Mouse (Mus musculus) spleen, adult 10 weeks (tissue): ENCODE measurements around the gene Elof1. TPM values are rescaled to one million over a fixed set of nuclear protein-coding genes. Genes with fewer than 3 reads are reported as not detected.

ENCODE experiments used
- polyA plus RNA-seq: library from polyadenylated mRNA; stranded (reverse); fragments of 350-450 nt; fragmentation: Illumina TruSeq; extraction: RNeasy Lipid Tissue Mini Kit (QIAGEN cat#74804); gene quantifications from one replicate; pipeline ENCODE4 v1.2.3, GENCODE M21; 2015; ENCODE audit warnings: low replicate concordance; ENCODE audit not compliant: insufficient read depth

Gene Elof1
- 40.6 TPM for polyA plus RNA-seq

DNA sequence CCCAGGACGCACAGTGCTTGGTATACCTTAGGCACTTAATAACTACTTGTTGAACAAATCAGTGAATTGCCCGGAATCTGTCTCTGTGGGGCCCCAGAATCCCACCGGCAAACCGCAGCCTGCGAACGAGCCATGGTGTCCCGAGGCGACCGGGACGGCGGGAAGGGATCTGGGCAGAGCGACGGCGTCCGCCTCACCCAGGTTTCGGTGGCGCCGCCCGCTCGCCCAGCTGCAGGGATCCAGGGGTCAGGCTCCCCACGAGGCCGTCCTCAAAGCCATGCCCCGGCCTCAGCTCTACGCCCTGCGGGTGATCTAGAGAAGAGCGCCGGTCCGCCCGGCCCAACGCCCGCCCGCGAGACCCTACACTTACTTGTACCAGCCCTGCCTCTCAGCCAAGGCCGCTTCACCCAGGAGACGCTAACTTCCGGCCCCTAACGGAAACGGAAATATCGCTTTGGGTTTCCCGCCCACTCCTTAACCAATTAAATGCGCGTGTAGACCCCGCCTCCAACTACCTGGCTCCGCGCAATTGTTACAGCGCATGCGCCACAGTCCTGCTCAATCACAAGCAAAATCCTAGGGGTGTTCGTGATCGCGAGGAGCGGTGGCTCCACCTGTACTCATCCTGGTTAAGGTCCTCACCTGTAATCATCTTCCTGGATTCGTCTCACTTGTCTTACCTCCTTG lies at the start of gene Elof1:
Elof1 (minus strand) TSS at position 433 of the 687 bp plus-strand sequence.

DNA sequence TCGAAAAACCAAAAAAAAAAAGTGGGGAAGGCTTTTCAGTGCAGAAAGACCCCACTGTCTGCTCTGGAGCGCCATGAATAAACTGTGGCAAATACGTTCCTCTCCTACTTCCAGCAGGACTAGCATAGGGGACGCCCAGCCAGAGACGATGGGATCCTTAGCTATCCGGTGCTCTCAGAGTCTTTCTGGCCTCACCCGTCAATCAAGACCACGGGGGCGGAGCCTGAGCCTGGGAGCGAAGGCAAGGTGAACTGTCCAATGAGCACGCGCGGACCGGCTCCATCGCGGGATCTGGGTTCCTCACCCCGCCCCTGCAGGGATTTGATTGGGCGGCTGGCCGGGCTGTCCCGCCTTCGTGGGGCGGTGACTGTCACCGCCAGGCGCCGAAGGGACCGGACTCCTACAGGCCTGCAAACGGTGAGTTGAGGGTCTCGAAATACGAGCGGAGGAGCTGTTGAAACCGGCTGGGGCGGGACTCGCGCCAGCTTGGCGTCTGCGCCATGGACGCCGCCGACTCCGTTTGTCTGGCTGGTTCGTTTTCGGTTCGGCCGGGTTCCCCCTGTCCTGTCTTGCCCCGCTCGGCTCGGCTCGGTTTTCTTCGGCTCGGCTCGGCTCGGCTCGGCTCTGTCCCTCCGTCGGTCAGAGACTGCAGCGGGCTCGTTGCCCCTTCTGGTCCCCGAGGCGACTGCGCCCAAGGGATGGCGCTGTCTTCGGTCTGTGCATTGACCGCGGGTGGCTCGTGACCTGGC lies 39.7 kb upstream of the Elof1 start, which contains the start of gene Pigyl:
Pigyl (plus strand) TSS at position 350 of the 749 bp plus-strand sequence.

DNA sequence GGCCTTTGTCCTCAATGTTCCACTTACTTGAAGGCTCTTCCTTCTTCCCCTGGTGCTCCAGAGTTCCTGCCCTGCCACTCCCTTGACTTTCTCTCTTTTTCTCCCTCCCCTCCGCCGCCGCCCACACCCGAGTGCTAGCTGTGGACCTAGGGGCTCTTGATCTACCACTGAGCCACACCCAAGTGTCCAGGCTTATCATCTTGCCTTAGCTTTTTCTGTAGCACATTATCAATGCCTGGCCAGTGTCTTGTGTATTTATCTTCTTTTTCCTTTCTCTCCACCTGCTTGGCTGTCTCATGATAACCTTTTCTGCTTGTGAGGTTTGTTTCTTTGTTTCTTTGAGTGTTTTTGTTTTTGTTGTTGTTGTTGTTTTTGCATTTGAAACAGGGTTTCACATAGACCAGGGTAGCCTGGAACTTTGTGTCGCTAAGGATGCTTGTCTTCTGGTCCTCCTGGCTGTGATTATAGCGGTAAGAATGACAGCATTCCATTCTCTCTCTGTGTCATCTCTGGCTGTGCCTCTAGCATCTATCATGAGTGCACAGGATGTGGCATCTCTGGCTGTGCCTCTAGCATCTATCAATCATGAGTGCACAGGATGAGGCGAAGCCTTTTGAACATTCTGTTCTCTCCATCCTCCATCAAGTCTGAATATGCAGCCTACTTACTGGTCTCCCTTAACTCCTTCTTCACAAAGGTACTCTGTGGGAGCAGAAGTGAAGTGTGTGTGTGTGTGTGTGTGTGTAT lies 18.8 kb upstream of the Elof1 start, which contains the start of gene Acp5:
Acp5 (minus strand) TSS at position 68 of the 747 bp plus-strand sequence.

DNA sequence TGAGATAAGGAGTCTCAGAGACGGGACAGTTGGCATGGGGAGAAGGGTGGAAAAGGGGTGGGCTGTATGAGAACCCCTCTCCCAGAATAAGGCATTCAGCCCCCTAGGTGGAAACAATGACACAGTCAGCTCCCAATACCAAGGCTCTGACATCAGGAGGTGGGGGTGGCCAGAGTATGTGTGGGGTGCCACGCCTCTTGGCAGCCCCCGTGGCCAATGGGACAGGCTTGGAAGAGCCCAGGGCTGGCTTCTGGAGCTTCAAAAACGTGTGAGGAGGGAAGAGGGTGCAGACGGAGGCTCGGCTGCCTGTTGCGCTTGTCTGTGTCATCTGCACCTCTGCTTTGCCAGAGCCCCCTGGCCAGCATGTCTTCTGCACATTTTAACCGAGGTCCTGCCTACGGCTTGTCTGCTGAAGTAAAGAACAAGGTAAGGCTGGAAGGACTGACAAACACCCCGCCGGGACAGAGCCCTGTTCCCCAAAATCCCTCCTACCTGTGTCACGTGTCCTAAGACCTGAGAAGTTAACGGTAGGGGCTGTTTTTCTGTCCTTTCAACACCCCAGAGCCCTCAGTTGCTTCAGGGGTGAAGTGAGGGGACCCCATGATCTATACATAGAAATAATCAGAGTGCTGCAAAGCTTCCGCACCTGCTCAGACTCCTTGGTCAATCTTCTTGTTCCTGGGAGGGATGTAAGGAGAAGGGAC lies 17.8 kb downstream of the Elof1 start, which contains the start of gene Cnn1:
Cnn1 (plus strand) TSS at position 224 of the 704 bp plus-strand sequence.

DNA sequence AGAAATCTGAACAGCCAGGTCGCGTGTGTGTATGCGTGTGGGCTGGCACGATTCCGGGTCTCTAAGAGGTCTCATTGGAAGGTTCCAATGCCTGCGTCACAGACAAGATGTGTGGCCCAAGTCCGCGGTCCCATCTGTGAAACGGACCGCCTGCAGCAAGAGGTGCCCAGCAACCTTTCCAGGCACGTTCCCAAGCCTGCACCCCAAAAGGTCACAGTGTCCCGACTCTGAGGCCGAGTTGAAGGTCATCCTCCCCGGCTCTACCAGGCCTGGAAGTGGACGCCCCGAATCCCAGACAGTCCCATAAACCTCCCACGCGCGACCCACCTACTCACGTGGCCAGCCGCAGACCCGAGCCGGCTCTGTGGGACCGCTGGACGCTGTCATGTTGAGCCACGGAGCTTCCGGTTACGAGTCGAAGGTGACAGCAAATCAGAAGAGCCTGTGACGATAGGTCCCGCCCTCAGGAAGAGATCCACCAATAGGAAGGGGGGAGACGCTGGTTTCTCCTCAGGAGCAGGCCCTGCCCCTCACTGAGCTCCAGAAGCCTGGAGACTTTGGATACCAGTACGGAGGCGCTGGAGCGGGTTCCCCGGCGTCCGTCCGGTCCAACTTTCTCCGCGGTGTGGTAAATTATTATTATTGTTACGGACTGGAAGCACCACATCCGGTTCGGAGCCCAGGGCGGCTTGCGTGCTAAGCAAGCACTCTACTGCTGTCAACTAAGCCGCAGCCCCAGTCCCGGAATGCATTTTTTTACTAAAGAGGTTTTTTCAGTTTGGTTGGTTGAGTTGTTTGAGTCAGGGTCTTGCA lies 31.7 kb downstream of the Elof1 start, which contains the start of gene Ecsit:
Ecsit (minus strand) TSS at position 417 of the 813 bp plus-strand sequence.

DNA sequence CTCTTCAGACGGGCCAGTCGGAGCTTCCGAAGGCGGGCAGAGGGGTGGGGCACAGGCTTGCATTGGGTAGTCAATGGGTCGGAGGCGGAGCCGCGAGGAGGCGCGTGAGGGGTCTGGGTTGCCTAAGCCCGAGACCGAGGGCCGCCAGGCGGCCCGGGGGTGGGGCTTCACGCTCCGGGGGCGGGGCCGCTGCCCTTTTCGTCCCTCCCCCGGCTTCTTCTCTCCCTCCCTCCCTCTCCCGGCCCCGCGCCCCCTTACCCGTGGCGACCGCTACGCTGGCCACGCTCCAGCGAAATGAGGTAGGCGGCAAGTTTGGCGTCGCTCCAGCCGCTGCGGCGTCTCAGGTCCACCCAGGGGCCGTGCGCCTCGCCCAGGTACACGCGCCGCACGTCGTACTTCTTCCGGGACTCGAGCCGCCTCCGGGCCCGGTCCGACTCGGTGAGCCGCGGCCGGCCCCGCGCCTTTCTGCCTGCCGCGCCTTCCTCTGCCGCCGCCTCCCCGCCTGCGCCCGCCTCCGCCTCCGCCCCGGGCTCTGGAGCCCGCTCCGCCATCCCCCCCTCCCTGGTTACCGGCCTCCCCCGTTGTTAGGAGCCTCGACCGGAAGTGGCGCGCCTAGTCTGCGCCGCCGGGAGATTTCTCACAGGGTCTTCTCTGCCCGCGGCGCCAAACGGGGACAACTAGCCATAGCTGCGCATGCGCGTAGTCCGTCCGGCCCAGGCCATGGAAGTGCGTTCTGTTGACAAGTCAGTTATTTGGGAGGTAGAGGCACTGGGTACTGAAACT lies 46.0 kb downstream of the Elof1 start, which contains the start of the genes Gm49318 and Zfp653:
Gm49318 (minus strand) TSS at position 469 of the 783 bp plus-strand sequence.
Zfp653 (minus strand) TSS at position 586 of the 783 bp plus-strand sequence.

Other genes with a start within 250 kb of the Elof1 start
- 7.7 TPM for gene Rab3d, start 199.0 kb downstream of the Elof1 start, polyA plus RNA-seq
- gene Ccdc159, start 189.7 kb downstream of the Elof1 start, polyA plus RNA-seq = 0.79 TPM
- 3.3 TPM for gene Tmem205, start 189.6 kb downstream of the Elof1 start, polyA plus RNA-seq
- 0.70 TPM for gene Plppr2, start 180.1 kb downstream of the Elof1 start, polyA plus RNA-seq
- gene Swsap1, start 161.4 kb downstream of the Elof1 start, polyA plus RNA-seq = 10.0 TPM
- gene Epor, start 153.7 kb downstream of the Elof1 start, polyA plus RNA-seq = 2.1 TPM
- 2.1 TPM for gene Rgl3, start 127.7 kb downstream of the Elof1 start, polyA plus RNA-seq
- not detected for gene Ccdc151, start 114.5 kb downstream of the Elof1 start, polyA plus RNA-seq
- gene Prkcsh, start 114.4 kb downstream of the Elof1 start, polyA plus RNA-seq = 29.0 TPM
- not detected for gene Elavl3, start 65.1 kb downstream of the Elof1 start, polyA plus RNA-seq
- gene Gm49318, start 45.9 kb downstream of the Elof1 start, polyA plus RNA-seq = not detected
- gene Zfp653, start 45.8 kb downstream of the Elof1 start, polyA plus RNA-seq = 5.6 TPM
- 12.2 TPM for gene Ecsit, start 31.7 kb downstream of the Elof1 start, polyA plus RNA-seq
- gene Cnn1, start 18.0 kb downstream of the Elof1 start, polyA plus RNA-seq = 12.6 TPM
- gene Acp5, start 18.5 kb upstream of the Elof1 start, polyA plus RNA-seq = 117 TPM
- gene Pigyl, start 39.7 kb upstream of the Elof1 start, polyA plus RNA-seq = 7.4 TPM
- gene Zfp872, start 70.9 kb upstream of the Elof1 start, polyA plus RNA-seq = 0.07 TPM
- gene Zfp809, start 108.5 kb upstream of the Elof1 start, polyA plus RNA-seq = 82.7 TPM
- gene Zfp599, start 142.7 kb upstream of the Elof1 start, polyA plus RNA-seq = 2.8 TPM
- gene Zfp810, start 190.5 kb upstream of the Elof1 start, polyA plus RNA-seq = 21.3 TPM